Mouse (Mus musculus): Measurements from ENCODE around the gene Acap1. TPM values are rescaled to one million over a fixed set of nuclear protein-coding genes. Genes with fewer than 3 reads are reported as not detected.

Acap1 gene
- polyA plus RNA-seq, 1 experiment from 2014 or later, result 0.70 TPM

GRCm38 (mm10) chr11:69937385-69937784 is 42.0 kb upstream of the Acap1 start:
- no peak overlapping the region for H3K4me2 ChIP-seq (replicated peaks; ENCODE audit: low read depth)
- peak; percentile 47 for DNase-seq (ENCODE audit: low spot score)
- no peaks in the 10 kb centered on the region for H3K36me3 ChIP-seq (ENCODE audit: control insufficient read depth, insufficient read depth, low read length)
- H3K9ac ChIP-seq (ENCODE audit: low read length), result peak overlapping the region; percentile 27; the same call in 1 of the 2 replicates
- WGBS, result 15% methylated on average over 4 of the region's 4 CpGs
- TF ChIP-seq CTCF (IDR thresholded peaks at IDR 0.05; ENCODE audit: low read depth) (no peak), EP300 (optimal IDR thresholded peaks at IDR 0.05) (no peak)
- H3K4me3 ChIP-seq (ENCODE audit: low read depth, low read length), result no peak overlapping the region
- no peaks in the 10 kb centered on the region for H3K9me3 ChIP-seq (ENCODE audit: control insufficient read depth, low read length)
- ATAC-seq (ENCODE audit: low FRiP score, low TSS enrichment), result peak; percentile 24; the same call in 1 of the 2 replicates
- peaks cover 6% of the 10 kb centered on the region for H3K4me1 ChIP-seq (replicated peaks; ENCODE audit: control insufficient read depth, insufficient read depth)
- H3K27me3 ChIP-seq (ENCODE audit: control insufficient read depth, insufficient read depth, low read length), result no peaks in the 10 kb centered on the region
- H3K27ac ChIP-seq (replicated peaks), result peak overlapping the region; percentile 65

- ATAC-seq (ENCODE audit: low FRiP score, low TSS enrichment) (peak; percentile 1; the same call in 1 of the 2 replicates), DNase-seq (ENCODE audit: low spot score) (no peak)
- H3K36me3 ChIP-seq (ENCODE audit: control insufficient read depth, insufficient read depth, low read length), result no peaks in the 10 kb centered on the region
- H3K27ac ChIP-seq (replicated peaks), result peak overlapping the region; percentile 65
- H3K27me3 ChIP-seq (ENCODE audit: control insufficient read depth, insufficient read depth, low read length), result no peaks in the 10 kb centered on the region
- WGBS, result 28% methylated on average over 9 of the region's 9 CpGs
- H3K9me3 ChIP-seq (ENCODE audit: control insufficient read depth, low read length), result no peaks in the 10 kb centered on the region
- peak overlapping the region; percentile 89 for H3K4me2 ChIP-seq (replicated peaks; ENCODE audit: low read depth)
- H3K9ac ChIP-seq (ENCODE audit: low read length), result peak overlapping the region; percentile 27; the same call in 1 of the 2 replicates
- H3K4me1 ChIP-seq (replicated peaks; ENCODE audit: control insufficient read depth, insufficient read depth), result peaks cover 6% of the 10 kb centered on the region
- no peak for TF ChIP-seq EP300 (optimal IDR thresholded peaks at IDR 0.05)
- peak overlapping the region; percentile 44; the same call in 1 of the 2 replicates for H3K4me3 ChIP-seq (ENCODE audit: low read depth, low read length)
Measured at GRCm38 (mm10) chr11:69936714-69937347, 41.5 kb upstream of the Acap1 start.

- Histone ChIP-seq H3K4me2 (replicated peaks; ENCODE audit: low read depth) (peak overlapping the region; percentile 89), H3K4me3 (ENCODE audit: low read depth, low read length) (peak overlapping the region; percentile 44), H3K27ac (replicated peaks) (no peak overlapping the region; the same call in 1 of the 2 replicates), H3K27me3 (ENCODE audit: control insufficient read depth, insufficient read depth, low read length) (no peaks in the 10 kb centered on the region), H3K9me3 (ENCODE audit: control insufficient read depth, low read length) (no peaks in the 10 kb centered on the region), H3K9ac (ENCODE audit: low read length) (peak overlapping the region; percentile 62), H3K4me1 (replicated peaks; ENCODE audit: control insufficient read depth, insufficient read depth) (peaks cover 6% of the 10 kb centered on the region), H3K36me3 (ENCODE audit: control insufficient read depth, insufficient read depth, low read length) (no peaks in the 10 kb centered on the region)
- 1% methylated on average over 28 of the region's 30 CpGs for WGBS
- ATAC-seq (ENCODE audit: low FRiP score, low TSS enrichment) (0 out of 2 replicates have a peak, but pooled peaks have one; percentile 3), DNase-seq (ENCODE audit: low spot score) (peak; percentile 77)
- no peak for TF ChIP-seq CTCF (IDR thresholded peaks at IDR 0.05; ENCODE audit: low read depth)
- TF ChIP-seq EP300 (optimal IDR thresholded peaks at IDR 0.05), result no peak
Measured at GRCm38 (mm10) chr11:69936156-69936555, 40.8 kb upstream of the Acap1 start.

GRCm38 (mm10) chr11:69935137-69935879 is 40.0 kb upstream of the Acap1 start, which contains the start of gene Ybx2:
Gene Ybx2 (plus strand): TSS chr11:69935796.
- H3K27ac ChIP-seq (replicated peaks), result no peak within 1 kb of the TSS; the same call in 1 of the 2 replicates
- ATAC-seq (ENCODE audit: low FRiP score, low TSS enrichment), result peak; percentile 71

GRCm38 (mm10) chr11:69934681-69935080 is 39.3 kb upstream of the Acap1 start:
- no peaks in the 10 kb centered on the region for H3K27me3 ChIP-seq (ENCODE audit: control insufficient read depth, insufficient read depth, low read length)
- TF ChIP-seq EP300 (optimal IDR thresholded peaks at IDR 0.05), result no peak
- TF ChIP-seq CTCF (IDR thresholded peaks at IDR 0.05; ENCODE audit: low read depth), result no peak
- H3K27ac ChIP-seq (replicated peaks), result no peak overlapping the region
- ATAC-seq (ENCODE audit: low FRiP score, low TSS enrichment) (no peak), DNase-seq (ENCODE audit: low spot score) (no peak)
- no peak overlapping the region for H3K9ac ChIP-seq (ENCODE audit: low read length)
- WGBS, result 15% methylated on average over 6 of the region's 6 CpGs
- H3K9me3 ChIP-seq (ENCODE audit: control insufficient read depth, low read length), result no peaks in the 10 kb centered on the region
- 0 out of 2 replicates have a peak overlapping the region, but pooled peaks have one; percentile 4 for H3K4me2 ChIP-seq (replicated peaks; ENCODE audit: low read depth)
- no peaks in the 10 kb centered on the region for H3K36me3 ChIP-seq (ENCODE audit: control insufficient read depth, insufficient read depth, low read length)
- H3K4me1 ChIP-seq (replicated peaks; ENCODE audit: control insufficient read depth, insufficient read depth), result peaks cover 6% of the 10 kb centered on the region
- H3K4me3 ChIP-seq (ENCODE audit: low read depth, low read length), result no peak overlapping the region

More at GRCm38 (mm10) chr11:69935137-69935879, 40.0 kb upstream of the Acap1 start, which contains the start of gene Ybx2:
- H3K36me3 ChIP-seq (ENCODE audit: control insufficient read depth, insufficient read depth, low read length), result no peaks in the 10 kb centered on the region
- H3K9ac ChIP-seq (ENCODE audit: low read length), result peak within 1 kb of the TSS; percentile 62
- 2% methylated on average over 48 of the region's 62 CpGs for WGBS
- H3K4me3 ChIP-seq (ENCODE audit: low read depth, low read length), result peak within 1 kb of the TSS; percentile 44
- H3K9me3 ChIP-seq (ENCODE audit: control insufficient read depth, low read length), result no peaks in the 10 kb centered on the region
- DNase-seq (ENCODE audit: low spot score), result peak; percentile 90
- TF ChIP-seq CTCF (IDR thresholded peaks at IDR 0.05; ENCODE audit: low read depth) (peak; percentile 28; the same call in 1 of the 2 replicates), EP300 (optimal IDR thresholded peaks at IDR 0.05) (no peak)
- peaks cover 6% of the 10 kb centered on the region for H3K4me1 ChIP-seq (replicated peaks; ENCODE audit: control insufficient read depth, insufficient read depth)
- peak within 1 kb of the TSS; percentile 89 for H3K4me2 ChIP-seq (replicated peaks; ENCODE audit: low read depth)
- no peaks in the 10 kb centered on the region for H3K27me3 ChIP-seq (ENCODE audit: control insufficient read depth, insufficient read depth, low read length)

All from stomach, postnatal 0 days (tissue).